Mouse (Mus musculus): Measurements from ENCODE around the gene Ipo5. TPM values are rescaled to one million over a fixed set of nuclear protein-coding genes. Genes with fewer than 3 reads are reported as not detected.

The Ipo5 gene
- polyA plus RNA-seq, 2 experiments: 41.9 to 48.4 TPM

DNA sequence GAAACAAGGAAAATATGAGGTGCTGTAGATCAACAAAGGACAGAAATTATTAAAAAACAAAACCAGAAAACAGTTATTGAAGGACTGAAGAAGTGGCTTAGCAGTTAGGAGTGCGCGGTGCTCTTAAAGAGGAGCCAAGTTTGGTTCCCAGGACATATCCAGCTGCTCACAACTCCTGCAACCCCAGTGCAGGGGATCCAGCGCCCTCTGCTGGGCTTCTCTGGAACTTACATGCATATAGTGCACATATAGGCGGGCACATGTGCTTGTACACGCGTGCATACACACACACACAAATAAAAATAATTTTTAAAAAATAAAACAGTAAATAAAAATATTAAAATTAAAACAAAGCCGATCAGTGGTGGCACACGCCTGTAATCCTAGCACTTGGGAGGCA is 59.6 kb downstream of the Ipo5 start:
- 63% methylated on average over 8 of the region's 8 CpGs for WGBS (ENCODE audit: insufficient replicate concordance)
- peak; percentile 71 for TF ChIP-seq CTCF (IDR thresholded peaks at IDR 0.05; ENCODE audit: low read depth)
- TF ChIP-seq EP300 (IDR thresholded peaks at IDR 0.05; ENCODE audit: low read depth): no peak
- Histone ChIP-seq H3K9me3 (ENCODE audit: control insufficient read depth, low read length) (no peaks in the 10 kb centered on the region), H3K9ac (replicated peaks) (no peak overlapping the region), H3K4me1 (replicated peaks; ENCODE audit: control insufficient read depth in 2 of 2, insufficient read depth in 2 of 2, low read length in 1 of 2) (no peaks in the 10 kb centered on the region), H3K27me3 (ENCODE audit: control insufficient read depth, insufficient read depth, low read length) (no peaks in the 10 kb centered on the region), H3K27ac (no peak overlapping the region), H3K36me3 (replicated peaks; ENCODE audit: control insufficient read depth, insufficient read depth, low read depth) (no peaks in the 10 kb centered on the region), H3K4me2 (ENCODE audit: low read depth) (no peak overlapping the region), H3K4me3 (ENCODE audit: insufficient read depth in 1 of 2, low read depth in 2 of 2, low read length in 2 of 2) (no peak overlapping the region)
- ATAC-seq (ENCODE audit: insufficient read depth): no peak
- no peak for DNase-seq (ENCODE audit: low read depth in 3 of 3, low spot score in 3 of 3)

- no peaks in the 10 kb centered on the region for H3K36me3 ChIP-seq (replicated peaks; ENCODE audit: control insufficient read depth, insufficient read depth, low read depth)
- 39% methylated on average over 6 of the region's 6 CpGs for WGBS (ENCODE audit: insufficient replicate concordance)
- no peaks in the 10 kb centered on the region for H3K9me3 ChIP-seq (ENCODE audit: control insufficient read depth, low read length)
- H3K4me1 ChIP-seq (replicated peaks; ENCODE audit: control insufficient read depth in 2 of 2, insufficient read depth in 2 of 2, low read length in 1 of 2): no peaks in the 10 kb centered on the region
- TF ChIP-seq CTCF (IDR thresholded peaks at IDR 0.05; ENCODE audit: low read depth) (peak; percentile 31; the same call in 1 of the 2 replicates), EP300 (IDR thresholded peaks at IDR 0.05; ENCODE audit: low read depth) (no peak)
- DNase-seq (ENCODE audit: low read depth in 3 of 3, low spot score in 3 of 3): no peak
- no peaks in the 10 kb centered on the region for H3K27me3 ChIP-seq (ENCODE audit: control insufficient read depth, insufficient read depth, low read length)
- no peak overlapping the region for H3K9ac ChIP-seq (replicated peaks)
- H3K27ac ChIP-seq: no peak overlapping the region
- H3K4me2 ChIP-seq (ENCODE audit: low read depth): no peak overlapping the region
- no peak for ATAC-seq (ENCODE audit: insufficient read depth)
- H3K4me3 ChIP-seq (ENCODE audit: insufficient read depth in 1 of 2, low read depth in 2 of 2, low read length in 2 of 2): no peak overlapping the region
Observed at GRCm38 (mm10) chr14:120971313-120971712, 60.3 kb downstream of the Ipo5 start.

GRCm38 (mm10) chr14:120979559-120979958 is 68.5 kb downstream of the Ipo5 start:
- H3K27me3 ChIP-seq (ENCODE audit: control insufficient read depth, insufficient read depth, low read length): no peaks in the 10 kb centered on the region
- no peak overlapping the region for H3K9ac ChIP-seq (replicated peaks)
- DNase-seq (ENCODE audit: low read depth in 3 of 3, low spot score in 3 of 3) (no peak), ATAC-seq (ENCODE audit: insufficient read depth) (no peak)
- H3K4me2 ChIP-seq (ENCODE audit: low read depth): no peak overlapping the region
- WGBS (ENCODE audit: insufficient replicate concordance): 53% methylated on average over 3 of the region's 3 CpGs
- H3K27ac ChIP-seq: no peak overlapping the region
- no peak for TF ChIP-seq EP300 (IDR thresholded peaks at IDR 0.05; ENCODE audit: low read depth)
- TF ChIP-seq CTCF (IDR thresholded peaks at IDR 0.05; ENCODE audit: low read depth): peak; percentile 49
- no peak overlapping the region for H3K4me3 ChIP-seq (ENCODE audit: insufficient read depth in 1 of 2, low read depth in 2 of 2, low read length in 2 of 2)
- no peaks in the 10 kb centered on the region for H3K4me1 ChIP-seq (replicated peaks; ENCODE audit: control insufficient read depth in 2 of 2, insufficient read depth in 2 of 2, low read length in 1 of 2)
- no peaks in the 10 kb centered on the region for H3K9me3 ChIP-seq (ENCODE audit: control insufficient read depth, low read length)
- no peaks in the 10 kb centered on the region for H3K36me3 ChIP-seq (replicated peaks; ENCODE audit: control insufficient read depth, insufficient read depth, low read depth)

- TF ChIP-seq EP300 (IDR thresholded peaks at IDR 0.05; ENCODE audit: low read depth): no peak
- TF ChIP-seq CTCF (IDR thresholded peaks at IDR 0.05; ENCODE audit: low read depth): no peak
- Histone ChIP-seq H3K4me1 (replicated peaks; ENCODE audit: control insufficient read depth in 2 of 2, insufficient read depth in 2 of 2, low read length in 1 of 2) (no peaks in the 10 kb centered on the region), H3K9me3 (ENCODE audit: control insufficient read depth, low read length) (no peaks in the 10 kb centered on the region), H3K4me3 (ENCODE audit: insufficient read depth in 1 of 2, low read depth in 2 of 2, low read length in 2 of 2) (no peak overlapping the region), H3K36me3 (replicated peaks; ENCODE audit: control insufficient read depth, insufficient read depth, low read depth) (no peaks in the 10 kb centered on the region), H3K27me3 (ENCODE audit: control insufficient read depth, insufficient read depth, low read length) (no peaks in the 10 kb centered on the region), H3K9ac (replicated peaks) (no peak overlapping the region), H3K27ac (no peak overlapping the region), H3K4me2 (ENCODE audit: low read depth) (no peak overlapping the region)
- no peak for ATAC-seq (ENCODE audit: insufficient read depth)
- DNase-seq (ENCODE audit: low read depth in 3 of 3, low spot score in 3 of 3): no peak
- WGBS (ENCODE audit: insufficient replicate concordance): 60% methylated on average over 6 of the region's 6 CpGs
Observed at GRCm38 (mm10) chr14:120989126-120989525, 78.1 kb downstream of the Ipo5 start.

Other genes with a start within 250 kb of the Ipo5 start
- 3.7 and 4.3 TPM in 2 replicates for gene Farp1, start 124.0 kb downstream of the Ipo5 start, polyA plus RNA-seq (2012; rRNA removed)
- gene Farp1, start 124.0 kb downstream of the Ipo5 start, polyA plus RNA-seq (2014; fragmentation: Nextera tagmentation; extraction: Ambion mirVana): 2.7 and 3.0 TPM in 2 replicates